Mouse (Mus musculus) heart, embryonic 13.5 days (tissue): Measurements from ENCODE around the gene Cacna1c. TPM values are rescaled to one million over a fixed set of nuclear protein-coding genes. Genes with fewer than 3 reads are reported as not detected.
A peak's percentile ranks its signal among the peaks of the same experiment; 100 is the strongest.

Experiments
- ATAC-seq: fragments of 200-750 bp; cut with Nextera tagmentation; 2 replicates; pipeline ENCODE4 v1.8.0; 2017; ENCODE audit warnings: moderate TSS enrichment; ENCODE audit not compliant: insufficient number of reproducible peaks, low FRiP score, low TSS enrichment; ENCODE audit errors: extremely low read depth
- H3K27ac ChIP-seq: fragments of 300-500 bp; sonication (generic); replicated peaks from 2 replicates; pipeline ENCODE4 v1.5.1; 2015; ENCODE audit warnings: moderate library complexity, mild to moderate bottlenecking, inconsistent platforms
- H3K27me3 ChIP-seq: fragments of 300-500 bp; sonication (generic); replicated peaks from 2 replicates; pipeline ENCODE4 v1.6.1; 2015; ENCODE audit warnings: mild to moderate bottlenecking, inconsistent platforms
- H3K36me3 ChIP-seq: fragments of 300-500 bp; sonication (generic); 2 replicates; pipeline ENCODE4 v1.6.1; 2015; ENCODE audit warnings: mild to moderate bottlenecking, inconsistent platforms
- H3K4me1 ChIP-seq: fragments of 300-500 bp; sonication (generic); 2 replicates; pipeline ENCODE4 v1.6.1; 2015; ENCODE audit warnings: inconsistent platforms
- H3K4me2 ChIP-seq: fragments of 300-500 bp; sonication (generic); 2 replicates; pipeline ENCODE4 v1.6.1; 2015; ENCODE audit warnings: inconsistent platforms, mild to moderate bottlenecking, moderate library complexity
- H3K4me3 ChIP-seq: fragments of 300-500 bp; sonication (generic); 2 replicates; pipeline ENCODE4 v1.5.1; 2015; ENCODE audit warnings: moderate library complexity, mild to moderate bottlenecking, inconsistent platforms
- H3K9ac ChIP-seq: fragments of 300-500 bp; sonication (generic); 2 replicates; pipeline ENCODE4 v1.6.1; 2015; ENCODE audit warnings: inconsistent platforms, mild to moderate bottlenecking, moderate library complexity
- H3K9me3 ChIP-seq: fragments of 300-500 bp; sonication (generic); 2 replicates; pipeline ENCODE4 v1.6.1; 2016; ENCODE audit warnings: inconsistent platforms
- WGBS: fragments of 180-500 bp; shearing (Covaris S2); methylation state at CpG from one replicate; pipeline ENCODE4 v1.1.7; 2015; ENCODE audit warnings: mixed read lengths; 5-methylcytosine and 5-hydroxymethylcytosine counted together
- polyA plus RNA-seq: library from polyadenylated mRNA; unstranded; fragments of >200 nt; fragmentation: Nextera tagmentation; extraction: Ambion mirVana; gene quantifications from 2 replicates; pipeline ENCODE4 v1.2.1, GENCODE M21; 2015

Cacna1c gene
- 41.8 and 43.3 TPM in 2 replicates for polyA plus RNA-seq

GRCm38 (mm10) chr6:119196382-119197305 lies at the start of gene Cacna1c:
Cacna1c (minus strand) TSS chr6:119196418.
- Histone ChIP-seq H3K4me1 (peaks cover 89% of the 10 kb centered on the region), H3K27ac (peak within 1 kb of the TSS; percentile 99), H3K9ac (peak within 1 kb of the TSS; percentile 93), H3K27me3 (no peaks in the 10 kb centered on the region), H3K9me3 (no peaks in the 10 kb centered on the region), H3K4me3 (peak within 1 kb of the TSS; percentile 67), H3K4me2 (peak within 1 kb of the TSS; percentile 73), H3K36me3 (peaks cover 16% of the 10 kb centered on the region)
- ATAC-seq: peak; percentile 80
- 17% methylated on average over 17 of the region's 17 CpGs for WGBS

GRCm38 (mm10) chr6:119240871-119241705 lies 44.9 kb upstream of the Cacna1c start:
- H3K4me1 ChIP-seq: 0 out of 2 replicates have a peak, but pooled peaks cover 2% of the 10 kb centered on the region
- H3K27ac ChIP-seq: no peak overlapping the region
- H3K4me3 ChIP-seq: no peak overlapping the region
- H3K9ac ChIP-seq: no peak overlapping the region
- H3K9me3 ChIP-seq: peaks cover 3% of the 10 kb centered on the region
- peaks cover 21% of the 10 kb centered on the region for H3K27me3 ChIP-seq
- no peak overlapping the region for H3K4me2 ChIP-seq
- WGBS: 50% methylated on average over 21 of the region's 21 CpGs
- no peak for ATAC-seq
- H3K36me3 ChIP-seq: no peaks in the 10 kb centered on the region

GRCm38 (mm10) chr6:119240256-119240655 lies 44.0 kb upstream of the Cacna1c start:
- H3K4me1 ChIP-seq: 0 out of 2 replicates have a peak, but pooled peaks cover 2% of the 10 kb centered on the region
- H3K9ac ChIP-seq: no peak overlapping the region
- peaks cover 21% of the 10 kb centered on the region for H3K27me3 ChIP-seq
- WGBS: 63% methylated on average over 7 of the region's 7 CpGs
- no peaks in the 10 kb centered on the region for H3K36me3 ChIP-seq
- H3K4me3 ChIP-seq: no peak overlapping the region
- no peak overlapping the region for H3K4me2 ChIP-seq
- H3K9me3 ChIP-seq: no peaks in the 10 kb centered on the region
- no peak overlapping the region for H3K27ac ChIP-seq
- ATAC-seq: no peak

GRCm38 (mm10) chr6:119239341-119240005 lies 43.3 kb upstream of the Cacna1c start:
- H3K27me3 ChIP-seq: peaks cover 21% of the 10 kb centered on the region
- H3K36me3 ChIP-seq: no peaks in the 10 kb centered on the region
- no peak overlapping the region for H3K4me2 ChIP-seq
- ATAC-seq: no peak
- no peak overlapping the region for H3K4me3 ChIP-seq
- H3K9ac ChIP-seq: no peak overlapping the region
- 76% methylated on average over 5 of the region's 5 CpGs for WGBS
- no peaks in the 10 kb centered on the region for H3K9me3 ChIP-seq
- no peak overlapping the region for H3K27ac ChIP-seq
- 0 out of 2 replicates have a peak, but pooled peaks cover 2% of the 10 kb centered on the region for H3K4me1 ChIP-seq

GRCm38 (mm10) chr6:119237427-119237989 lies 41.3 kb upstream of the Cacna1c start:
- Histone ChIP-seq H3K9me3 (no peaks in the 10 kb centered on the region), H3K4me3 (no peak overlapping the region), H3K4me1 (0 out of 2 replicates have a peak, but pooled peaks cover 2% of the 10 kb centered on the region), H3K4me2 (no peak overlapping the region), H3K36me3 (no peaks in the 10 kb centered on the region), H3K9ac (no peak overlapping the region), H3K27me3 (peaks cover 21% of the 10 kb centered on the region), H3K27ac (no peak overlapping the region)
- 53% methylated on average over 8 of the region's 8 CpGs for WGBS
- ATAC-seq: no peak

GRCm38 (mm10) chr6:119236241-119236640 lies 40.0 kb upstream of the Cacna1c start, which contains the start of gene Cacna2d4:
Cacna2d4 (plus strand) TSS chr6:119236526.
- Histone ChIP-seq H3K4me3 (no peak within 1 kb of the TSS), H3K4me2 (no peak within 1 kb of the TSS), H3K36me3 (no peaks in the 10 kb centered on the region), H3K9ac (no peak within 1 kb of the TSS), H3K27ac (no peak within 1 kb of the TSS), H3K9me3 (no peaks in the 10 kb centered on the region), H3K4me1 (0 out of 2 replicates have a peak, but pooled peaks cover 2% of the 10 kb centered on the region), H3K27me3 (peaks cover 18% of the 10 kb centered on the region)
- 33% methylated on average over 1 of the region's 1 CpGs for WGBS
- ATAC-seq: no peak

GRCm38 (mm10) chr6:119235441-119235840 lies 39.2 kb upstream of the Cacna1c start:
- H3K9me3 ChIP-seq: no peaks in the 10 kb centered on the region
- H3K4me1 ChIP-seq: 0 out of 2 replicates have a peak, but pooled peaks cover 2% of the 10 kb centered on the region
- H3K36me3 ChIP-seq: no peaks in the 10 kb centered on the region
- 61% methylated on average over 5 of the region's 5 CpGs for WGBS
- no peak for ATAC-seq
- H3K4me3 ChIP-seq: no peak overlapping the region
- no peak overlapping the region for H3K27ac ChIP-seq
- H3K9ac ChIP-seq: no peak overlapping the region
- no peak overlapping the region for H3K4me2 ChIP-seq
- H3K27me3 ChIP-seq: peaks cover 10% of the 10 kb centered on the region

GRCm38 (mm10) chr6:119233066-119233465 lies 36.8 kb upstream of the Cacna1c start:
- Histone ChIP-seq H3K4me2 (no peak overlapping the region), H3K4me1 (0 out of 2 replicates have a peak, but pooled peaks cover 2% of the 10 kb centered on the region), H3K4me3 (no peak overlapping the region), H3K27me3 (no peaks in the 10 kb centered on the region), H3K9me3 (no peaks in the 10 kb centered on the region), H3K27ac (no peak overlapping the region), H3K9ac (no peak overlapping the region), H3K36me3 (no peaks in the 10 kb centered on the region)
- 34% methylated on average over 3 of the region's 3 CpGs for WGBS
- ATAC-seq: no peak

GRCm38 (mm10) chr6:119228861-119229603 lies 32.8 kb upstream of the Cacna1c start:
- H3K9me3 ChIP-seq: no peaks in the 10 kb centered on the region
- 0 out of 2 replicates have a peak, but pooled peaks cover 5% of the 10 kb centered on the region for H3K27me3 ChIP-seq
- WGBS: 70% methylated on average over 11 of the region's 11 CpGs
- no peak overlapping the region for H3K27ac ChIP-seq
- no peak overlapping the region for H3K4me2 ChIP-seq
- H3K9ac ChIP-seq: no peak overlapping the region
- H3K4me3 ChIP-seq: no peak overlapping the region
- no peaks in the 10 kb centered on the region for H3K4me1 ChIP-seq
- H3K36me3 ChIP-seq: no peaks in the 10 kb centered on the region
- no peak for ATAC-seq

GRCm38 (mm10) chr6:119227001-119227400 lies 30.8 kb upstream of the Cacna1c start:
- Histone ChIP-seq H3K9ac (no peak overlapping the region), H3K36me3 (no peaks in the 10 kb centered on the region), H3K27ac (no peak overlapping the region), H3K4me3 (no peak overlapping the region), H3K27me3 (0 out of 2 replicates have a peak, but pooled peaks cover 5% of the 10 kb centered on the region), H3K4me1 (no peaks in the 10 kb centered on the region), H3K9me3 (no peaks in the 10 kb centered on the region), H3K4me2 (no peak overlapping the region)
- ATAC-seq: no peak
- 86% methylated on average over 8 of the region's 8 CpGs for WGBS
